Mouse (Mus musculus) forebrain, embryonic 14.5 days (tissue): ENCODE data around the gene Mbl1. TPM values are rescaled to one million over a fixed set of nuclear protein-coding genes. Genes with fewer than 3 reads are reported as not detected.

Experiments
- ATAC-seq: fragments of 200-750 bp; cut with Nextera tagmentation; 2 replicates; pipeline ENCODE4 v1.8.0; 2017; ENCODE audit warnings: mild to moderate bottlenecking, moderate library complexity
- DNase-seq: peaks from one replicate; pipeline ENCODE4 v3.0.0-alpha.2; 2015; ENCODE audit warnings: low spot score
- H3K27ac ChIP-seq: fragments of 300-500 bp; sonication (generic); 2 replicates; pipeline ENCODE4 v1.5.1; 2014; ENCODE audit warnings: low read depth, mild to moderate bottlenecking, control low read depth, low read length, moderate library complexity
- H3K27me3 ChIP-seq: fragments of 300-500 bp; sonication (generic); replicated peaks from 2 replicates; pipeline ENCODE4 v1.6.1; 2014; ENCODE audit warnings: low read length, control low read depth, mixed read lengths; ENCODE audit not compliant: control insufficient read depth, insufficient read depth
- H3K36me3 ChIP-seq: fragments of 300-500 bp; sonication (generic); 2 replicates; pipeline ENCODE4 v1.6.1; 2014; ENCODE audit warnings: low read length, control low read depth; ENCODE audit not compliant: control insufficient read depth, insufficient read depth
- H3K4me1 ChIP-seq: fragments of 300-500 bp; sonication (generic); 2 replicates; pipeline ENCODE4 v1.6.1; 2014; ENCODE audit warnings: antibody characterized with exemption, low read length, control low read depth; ENCODE audit not compliant: control insufficient read depth, insufficient read depth
- H3K4me2 ChIP-seq: fragments of 300-500 bp; sonication (generic); 2 replicates; pipeline ENCODE4 v1.6.1; 2014; ENCODE audit warnings: mild to moderate bottlenecking, control low read depth, low read length
- H3K4me3 ChIP-seq: fragments of 300-500 bp; sonication (generic); 2 replicates; pipeline ENCODE4 v1.5.1; 2014; ENCODE audit warnings: low read depth, low read length, control low read depth
- H3K9ac ChIP-seq: fragments of 300-500 bp; sonication (generic); 2 replicates; pipeline ENCODE4 v1.6.1; 2014; ENCODE audit warnings: mild to moderate bottlenecking, low read length, control low read depth, moderate library complexity
- H3K9me3 ChIP-seq: fragments of 300-500 bp; sonication (generic); replicated peaks from 2 replicates; pipeline ENCODE4 v1.6.1; 2016; ENCODE audit warnings: low read length, control low read depth, mixed read lengths; ENCODE audit not compliant: control insufficient read depth
- WGBS: fragments of 180-500 bp; shearing (Covaris S2); extraction: QIAGEN DNeasy Blood & Tissue Kit; methylation state at CpG from one replicate; pipeline ENCODE4 v1.1.7; 2014; 5-methylcytosine and 5-hydroxymethylcytosine counted together
- polyA plus RNA-seq: library from polyadenylated mRNA; unstranded; fragments of >200 nt; fragmentation: Nextera tagmentation; extraction: Ambion mirVana; gene quantifications from 2 replicates; pipeline ENCODE4 v1.2.1, GENCODE M21; 2014

The Mbl1 gene
- polyA plus RNA-seq, 1 experiment from 2014 or later, result not detected

- Histone ChIP-seq H3K9me3 (no peaks in the 10 kb centered on the region), H3K36me3 (no peaks in the 10 kb centered on the region), H3K9ac (no peak overlapping the region), H3K27me3 (no peaks in the 10 kb centered on the region), H3K27ac (no peak overlapping the region), H3K4me2 (no peak overlapping the region), H3K4me3 (no peak overlapping the region), H3K4me1 (no peaks in the 10 kb centered on the region)
- ATAC-seq, result no peak
- whole genome bisulfite sequencing, result 89% methylated on average over 2 of the region's 2 CpGs
- no peak for DNase-seq
Observed at GRCm38 (mm10) chr14:41170514-41170913, 19.3 kb downstream of the Mbl1 start.

GRCm38 (mm10) chr14:41174802-41175201 lies 23.5 kb downstream of the Mbl1 start:
- no peaks in the 10 kb centered on the region for H3K4me1 ChIP-seq
- DNase-seq, result no peak
- H3K27me3 ChIP-seq, result no peaks in the 10 kb centered on the region
- H3K9ac ChIP-seq, result no peak overlapping the region
- H3K4me3 ChIP-seq, result no peak overlapping the region
- H3K9me3 ChIP-seq, result no peaks in the 10 kb centered on the region
- 68% methylated on average over 1 of the region's 1 CpGs for WGBS
- no peaks in the 10 kb centered on the region for H3K36me3 ChIP-seq
- no peak overlapping the region for H3K27ac ChIP-seq
- ATAC-seq, result no peak
- no peak overlapping the region for H3K4me2 ChIP-seq

- Histone ChIP-seq H3K9me3 (no peaks in the 10 kb centered on the region), H3K9ac (no peak within 1 kb of the TSS), H3K27me3 (no peaks in the 10 kb centered on the region), H3K36me3 (no peaks in the 10 kb centered on the region), H3K4me3 (no peak within 1 kb of the TSS), H3K4me2 (no peak within 1 kb of the TSS), H3K4me1 (no peaks in the 10 kb centered on the region), H3K27ac (no peak within 1 kb of the TSS)
- DNase-seq, result no peak
- WGBS, result 81% methylated on average over 4 of the region's 4 CpGs
- no peak for ATAC-seq
Observed at GRCm38 (mm10) chr14:41185059-41185821, 34.0 kb downstream of the Mbl1 start, which contains the start of gene Sftpd. Gene Sftpd, minus strand, starts transcription at chr14:41185149.

- H3K27me3 ChIP-seq, result no peaks in the 10 kb centered on the region
- DNase-seq, result no peak
- no peaks in the 10 kb centered on the region for H3K36me3 ChIP-seq
- H3K27ac ChIP-seq, result no peak overlapping the region
- no peaks in the 10 kb centered on the region for H3K4me1 ChIP-seq
- H3K9ac ChIP-seq, result no peak overlapping the region
- WGBS, result 64% methylated on average over 2 of the region's 2 CpGs
- H3K4me2 ChIP-seq, result no peak overlapping the region
- ATAC-seq, result no peak
- no peaks in the 10 kb centered on the region for H3K9me3 ChIP-seq
- H3K4me3 ChIP-seq, result no peak overlapping the region
Observed at GRCm38 (mm10) chr14:41189496-41189895, 38.2 kb downstream of the Mbl1 start.

GRCm38 (mm10) chr14:41198037-41198730 lies 46.9 kb downstream of the Mbl1 start:
- H3K9me3 ChIP-seq, result no peaks in the 10 kb centered on the region
- 68% methylated on average over 6 of the region's 6 CpGs for WGBS
- ATAC-seq (no peak), DNase-seq (no peak)
- H3K4me3 ChIP-seq, result no peak overlapping the region
- H3K4me2 ChIP-seq, result no peak overlapping the region
- H3K4me1 ChIP-seq, result no peaks in the 10 kb centered on the region
- H3K9ac ChIP-seq, result no peak overlapping the region
- no peaks in the 10 kb centered on the region for H3K36me3 ChIP-seq
- no peaks in the 10 kb centered on the region for H3K27me3 ChIP-seq
- H3K27ac ChIP-seq, result no peak overlapping the region

Other genes with a start within 250 kb of the Mbl1 start
- gene Tspan14, start 184.7 kb upstream of the Mbl1 start, polyA plus RNA-seq, result 101 and 105 TPM in 2 replicates
- 33.2 and 48.9 TPM in 2 replicates for gene Fam213a, start 137.7 kb upstream of the Mbl1 start, polyA plus RNA-seq
- 0.58 and 0.74 TPM in 2 replicates for gene Dydc2, start 82.2 kb upstream of the Mbl1 start, polyA plus RNA-seq
- 0.18 TPM in 1 of 2 replicates, not detected in the other for gene Dydc1, start 78.5 kb upstream of the Mbl1 start, polyA plus RNA-seq
- gene Mat1a, start 46.4 kb upstream of the Mbl1 start, polyA plus RNA-seq, result not detected in 2 replicates
- gene Sftpa1, start 19.7 kb upstream of the Mbl1 start, polyA plus RNA-seq, result not detected in 2 replicates
- not detected in 2 replicates for gene Sftpd, start 33.7 kb downstream of the Mbl1 start, polyA plus RNA-seq
- 0.19 TPM in 1 of 2 replicates, not detected in the other for gene Gm2832, start 127.3 kb downstream of the Mbl1 start, polyA plus RNA-seq
- gene Gm5798, start 197.2 kb downstream of the Mbl1 start, polyA plus RNA-seq, result not detected in 2 replicates
- not detected in 2 replicates for gene Gm7945, start 234.9 kb downstream of the Mbl1 start, polyA plus RNA-seq